Mouse (Mus musculus) stomach, adult 2 months (tissue): Measurements from ENCODE around the gene Col23a1. TPM values are rescaled to one million over a fixed set of nuclear protein-coding genes. Genes with fewer than 3 reads are reported as not detected.

Experiments used
- polyA plus RNA-seq: library from polyadenylated mRNA; depleted of rRNA; stranded (reverse); fragments of >200 nt; gene quantifications from 2 replicates; pipeline ENCODE4 v1.2.3, GENCODE M21; 2012; rRNA removed

The Col23a1 gene
- polyA plus RNA-seq, result 0.97 and 1.4 TPM in 2 replicates

DNA sequence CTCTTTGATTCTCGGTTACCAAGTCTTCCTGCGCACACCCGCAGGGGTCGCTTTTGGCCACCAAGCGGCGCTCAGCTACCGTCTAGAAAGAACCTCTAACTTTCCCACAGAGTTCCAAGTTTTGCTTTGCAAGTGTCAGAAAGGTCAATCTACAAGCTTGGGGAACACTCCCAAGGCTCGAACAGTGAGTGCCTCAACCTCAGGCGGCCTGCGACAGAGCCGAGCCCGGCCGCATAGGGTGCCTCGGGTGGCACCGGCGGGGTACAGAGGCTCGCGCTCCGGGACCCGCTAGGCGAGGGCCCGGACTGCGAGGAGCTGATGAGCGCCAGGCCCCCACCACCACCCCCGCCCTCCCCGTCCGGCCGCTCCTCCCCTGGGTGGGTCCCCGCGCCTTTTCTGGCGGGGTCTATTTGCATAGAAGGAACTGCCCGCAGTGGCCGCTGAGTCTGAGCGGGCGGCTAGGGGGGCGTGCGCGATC is at the start of gene Col23a1:
Col23a1 (plus strand) TSS at position 357 of the 478 bp plus-strand sequence.

GRCm38 (mm10) chr11:51261680-51262219 is 28.0 kb upstream of the Col23a1 start, which contains the start of gene Clk4:
Gene Clk4, plus strand, starts transcription at chr11:51261730.

DNA sequence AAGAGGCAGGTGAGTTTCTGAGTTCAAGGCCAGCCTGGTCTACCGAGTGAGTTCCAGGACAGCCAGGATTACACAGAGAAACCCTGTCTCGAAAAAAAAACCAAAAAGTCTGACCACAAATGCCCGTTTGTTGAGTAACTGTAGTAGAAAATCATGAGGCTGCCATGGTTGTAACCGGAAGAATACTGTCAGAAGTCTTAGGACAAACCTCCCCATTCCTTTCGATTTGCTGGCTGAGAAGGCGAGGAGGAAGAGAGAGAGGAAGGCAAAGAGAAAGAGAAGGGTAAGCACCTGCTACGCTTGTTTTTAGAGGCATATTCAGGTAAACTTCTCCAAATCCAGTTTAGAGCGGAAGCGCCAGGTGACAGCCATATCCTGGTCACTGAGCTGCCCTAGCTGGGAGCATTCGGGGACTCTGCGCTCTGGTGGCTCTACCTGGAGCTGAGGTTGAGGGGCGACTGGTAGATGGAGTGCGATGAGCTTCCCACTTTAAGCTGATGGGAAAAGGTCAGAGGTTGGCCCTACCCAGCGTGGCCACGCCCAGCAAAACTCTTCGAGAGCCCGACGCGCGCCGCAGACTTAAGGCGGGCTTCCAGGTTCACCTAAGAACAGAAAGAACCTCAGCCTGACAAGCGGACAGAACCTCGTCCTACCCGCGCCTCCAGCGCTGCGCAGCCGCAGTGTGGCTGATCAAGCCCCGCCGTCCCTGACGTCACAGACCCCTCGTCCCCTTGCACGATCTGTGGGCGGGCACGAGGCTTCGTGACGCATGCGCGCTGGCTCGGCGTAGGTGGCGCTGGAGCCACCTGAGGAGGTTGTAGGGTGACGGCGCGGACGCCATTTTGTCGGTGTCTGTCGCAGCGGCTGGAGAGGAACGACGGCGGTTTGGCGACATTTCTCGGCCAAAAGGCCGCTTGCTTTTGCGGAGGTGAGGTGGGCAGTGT is 27.1 kb upstream of the Col23a1 start, which contains the start of gene BC049762:
BC049762 (minus strand) TSS at position 705 of the 944 bp plus-strand sequence.

DNA sequence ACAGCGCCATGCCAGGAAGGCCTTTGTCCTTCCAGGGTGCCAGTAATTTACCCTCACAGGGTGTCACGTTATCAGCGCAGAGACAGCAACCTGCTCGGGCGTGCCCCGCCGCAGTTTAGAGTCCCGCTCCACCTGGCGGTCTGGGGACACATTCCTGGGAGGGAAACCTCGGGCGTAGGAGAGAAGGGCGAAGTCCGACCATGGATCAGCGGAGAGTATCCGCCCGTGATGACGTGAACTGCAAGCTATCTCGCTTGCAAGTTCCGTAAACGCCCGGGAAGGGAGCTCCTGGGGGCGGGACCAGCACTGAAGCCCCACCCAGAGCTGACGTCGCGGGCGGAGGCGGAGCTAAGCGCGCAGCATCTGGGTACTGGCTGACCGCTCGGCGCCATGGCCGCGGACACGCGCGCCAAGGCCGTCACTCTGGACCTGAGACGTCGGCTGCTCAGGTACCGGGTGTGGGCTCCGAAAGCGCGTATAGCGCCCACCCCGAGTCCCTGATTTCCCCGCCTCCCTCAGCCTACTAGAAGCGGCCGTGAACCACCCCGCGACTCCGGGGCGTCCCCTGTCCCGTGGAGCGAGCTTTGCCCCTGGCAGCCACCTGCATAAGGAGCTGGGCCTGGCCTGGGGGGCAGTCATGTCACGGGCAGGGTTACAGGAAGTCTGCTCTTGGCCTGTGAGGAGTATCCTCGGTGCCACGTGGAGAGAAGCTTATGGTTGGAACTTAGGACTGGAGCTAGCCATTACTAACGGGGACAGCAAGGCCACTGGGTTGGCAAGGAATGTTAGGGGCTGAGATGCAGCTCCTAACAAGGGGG is 294.9 kb downstream of the Col23a1 start, which contains the start of gene Phykpl:
Phykpl (plus strand) TSS at position 327 of the 818 bp plus-strand sequence.

DNA sequence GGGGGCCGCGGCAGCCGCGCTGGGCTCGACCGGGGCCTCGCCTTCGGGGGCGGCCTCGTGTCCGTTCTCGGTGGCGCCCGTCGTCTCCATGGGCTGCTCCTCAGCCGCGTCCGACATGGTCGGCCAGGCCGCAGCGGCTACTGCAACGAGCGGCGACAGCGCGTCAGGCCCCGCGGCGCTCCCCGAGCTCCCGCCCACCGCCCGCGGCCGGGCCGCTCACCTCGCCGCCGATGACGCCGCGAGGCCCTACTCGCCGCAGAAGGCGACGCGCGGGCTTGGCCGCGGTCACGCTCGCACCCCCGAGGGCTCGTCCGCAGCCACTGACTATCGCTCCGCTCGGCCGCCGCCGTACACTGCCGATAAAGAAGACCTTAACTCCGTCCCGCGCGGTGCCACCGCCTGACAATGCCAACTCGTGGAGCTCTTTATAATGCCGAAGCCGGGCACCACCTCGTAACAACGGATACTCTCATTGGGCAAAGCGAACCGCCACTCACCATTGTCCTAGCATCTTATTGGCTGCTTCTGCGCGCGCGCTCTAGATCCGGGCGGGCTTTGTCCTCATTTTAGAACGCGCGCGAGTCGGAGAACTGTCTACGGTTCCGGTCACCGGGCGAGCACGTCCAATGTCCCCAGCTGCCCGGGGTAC is 316.9 kb downstream of the Col23a1 start, which contains the start of gene Hnrnpab:
Hnrnpab (minus strand) TSS at position 401 of the 649 bp plus-strand sequence.

DNA sequence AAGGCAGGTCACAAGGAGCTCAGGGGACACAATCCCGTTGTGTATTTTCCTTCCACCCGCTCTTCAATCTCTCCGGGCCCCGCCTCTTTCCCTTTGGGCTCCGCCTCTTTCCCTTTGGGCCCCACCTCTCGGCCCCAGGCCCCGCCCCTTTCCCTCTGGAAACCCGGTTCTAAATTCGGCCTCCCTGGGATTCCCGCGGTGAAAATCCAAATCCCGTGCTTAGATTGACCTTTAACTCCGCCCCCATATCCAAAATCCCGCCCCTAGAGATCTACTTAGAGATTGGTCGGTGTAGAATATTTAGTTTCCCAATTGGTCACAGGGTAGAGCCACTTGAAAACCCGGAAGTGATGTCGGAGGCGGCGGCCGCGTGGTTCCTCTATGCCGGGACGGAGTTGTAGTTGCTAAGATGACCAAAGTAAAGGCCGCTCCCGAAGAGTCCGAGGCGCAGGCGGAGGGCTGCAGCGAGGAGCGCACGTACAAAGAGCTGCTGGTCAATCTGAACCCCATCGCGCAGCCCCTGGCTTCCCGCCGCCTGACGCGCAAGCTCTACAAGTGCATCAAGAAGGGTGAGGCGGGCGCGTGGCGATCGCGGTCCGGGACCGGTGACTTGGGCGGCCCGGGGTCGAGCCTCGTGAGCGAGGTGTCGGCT is 329.8 kb downstream of the Col23a1 start, which contains the start of gene Nhp2:
Nhp2 (plus strand) TSS at position 327 of the 652 bp plus-strand sequence.

Other genes starting within 250 kb of the Col23a1 start
- gene Olfr1375, start 241.8 kb upstream of the Col23a1 start, polyA plus RNA-seq, result not detected in 2 replicates
- gene Zfp354a, start 230.7 kb upstream of the Col23a1 start, polyA plus RNA-seq, result 0.05 and 0.56 TPM in 2 replicates
- not detected in 2 replicates for gene Gm12569, start 69.4 kb upstream of the Col23a1 start, polyA plus RNA-seq
- 1.6 and 3.9 TPM in 2 replicates for gene Clk4, start 28.2 kb upstream of the Col23a1 start, polyA plus RNA-seq
- 0.40 TPM in 1 of 2 replicates, not detected in the other for gene BC049762, start 26.9 kb upstream of the Col23a1 start, polyA plus RNA-seq